Mouse (Mus musculus): ENCODE measurements around the gene Frmd4a. TPM values are rescaled to one million over a fixed set of nuclear protein-coding genes. Genes with fewer than 3 reads are reported as not detected.

The Frmd4a gene
- total RNA-seq, 1 experiment = 9.3 TPM

DNA sequence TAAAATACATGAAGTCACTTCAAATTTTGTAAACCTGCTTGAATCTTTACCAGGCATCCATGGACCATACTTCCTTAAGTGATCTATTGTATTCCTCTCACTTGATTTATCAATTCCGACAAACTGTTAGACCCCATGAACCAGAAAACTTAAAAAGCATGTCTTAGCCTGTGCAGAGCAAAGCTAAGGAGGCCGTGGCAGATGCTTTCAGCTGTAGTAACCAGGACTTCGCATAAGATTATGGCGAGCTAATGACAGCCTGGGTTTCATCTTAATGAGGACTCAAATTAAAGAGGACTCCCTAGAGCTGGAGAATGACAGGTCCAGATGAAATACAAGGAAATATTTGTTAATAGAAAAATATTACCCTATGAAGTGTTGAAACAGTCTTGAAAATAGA lies 139.9 kb downstream of the Frmd4a start:
- Histone ChIP-seq H3K4me1 (ENCODE audit: control insufficient read depth in 2 of 2, insufficient read depth in 2 of 2, low read length in 2 of 2, poor library complexity in 1 of 2) (no peaks in the 10 kb centered on the region), H3K9ac (ENCODE audit: insufficient read depth, low read depth, low read length, poor library complexity, severe bottlenecking) (no peak overlapping the region), H3K36me3 (ENCODE audit: control insufficient read depth, insufficient read depth, low read length, poor library complexity, severe bottlenecking) (no peaks in the 10 kb centered on the region), H3K4me3 (ENCODE audit: insufficient read depth in 1 of 2, low read depth in 1 of 2, low read length in 2 of 2, poor library complexity in 1 of 2, severe bottlenecking in 1 of 2) (no peak overlapping the region), H3K27ac (ENCODE audit: insufficient read depth, low read depth, low read length, poor library complexity, severe bottlenecking) (no peak overlapping the region), H3K9me3 (ENCODE audit: control insufficient read depth, insufficient read depth, low read depth, low read length) (no peaks in the 10 kb centered on the region)
- TF ChIP-seq ZC3H11A (IDR thresholded peaks at IDR 0.05; ENCODE audit: borderline replicate concordance, low read depth, low read length) (no peak), HCFC1 (IDR thresholded peaks at IDR 0.05; ENCODE audit: borderline replicate concordance, insufficient read depth, low read length) (no peak), ZNF384 (IDR thresholded peaks at IDR 0.05; ENCODE audit: low read depth, low read length) (no peak), CHD2 (IDR thresholded peaks at IDR 0.05; ENCODE audit: low read depth, low read length) (no peak), MAFK (IDR thresholded peaks at IDR 0.05; ENCODE audit: insufficient read depth, low read depth, low read length) (no peak)
- DNase-seq (ENCODE audit: low read depth, low spot score) = no peak
- in situ Hi-C loops (cut with MboI; ENCODE audit: low sequenced_read_pairs in 2 of 2, unreplicated experiment in 2 of 2) = no loop called here

DNA sequence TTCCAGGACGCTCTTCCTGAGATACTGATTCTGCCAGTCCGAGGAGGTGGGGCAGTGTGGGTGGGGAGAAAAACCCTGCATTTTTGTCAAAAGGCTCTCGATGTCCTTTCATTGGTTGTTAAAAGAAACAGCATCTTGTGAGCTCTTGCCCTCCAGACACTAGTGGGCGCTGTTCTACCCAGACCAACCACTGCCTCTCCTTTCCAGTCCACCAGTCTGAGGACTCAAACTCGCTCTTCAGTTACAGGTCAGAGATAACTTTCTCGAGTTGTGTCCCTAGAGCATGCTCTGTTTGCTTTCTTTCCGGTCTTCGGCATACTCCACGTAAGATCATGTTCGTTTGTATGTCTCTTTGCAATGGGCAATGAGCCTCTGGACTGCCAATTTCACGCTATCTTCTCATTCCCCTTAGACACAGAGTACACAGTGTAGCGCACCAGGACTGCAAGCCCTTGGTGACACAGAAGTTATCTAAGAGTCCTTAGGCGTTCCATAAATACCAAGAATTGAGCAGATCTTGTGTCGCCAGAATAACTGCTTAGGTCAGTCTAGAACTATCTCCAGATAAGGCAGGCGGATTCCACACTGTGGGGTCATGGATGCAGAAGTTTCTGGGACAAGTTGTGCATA lies 142.2 kb downstream of the Frmd4a start:
- Histone ChIP-seq H3K9ac (ENCODE audit: insufficient read depth, low read depth, low read length, poor library complexity, severe bottlenecking) (no peak overlapping the region), H3K27ac (ENCODE audit: insufficient read depth, low read depth, low read length, poor library complexity, severe bottlenecking) (no peak overlapping the region), H3K9me3 (ENCODE audit: control insufficient read depth, insufficient read depth, low read depth, low read length) (no peaks in the 10 kb centered on the region), H3K4me3 (ENCODE audit: insufficient read depth in 1 of 2, low read depth in 1 of 2, low read length in 2 of 2, poor library complexity in 1 of 2, severe bottlenecking in 1 of 2) (peak overlapping the region in 1 of 2 experiments; percentile 30; a peak in 1 of 4 replicates), H3K36me3 (ENCODE audit: control insufficient read depth, insufficient read depth, low read length, poor library complexity, severe bottlenecking) (no peaks in the 10 kb centered on the region), H3K4me1 (ENCODE audit: control insufficient read depth in 2 of 2, insufficient read depth in 2 of 2, low read length in 2 of 2, poor library complexity in 1 of 2) (no peaks in the 10 kb centered on the region)
- in situ Hi-C loops (cut with MboI; ENCODE audit: low sequenced_read_pairs in 2 of 2, unreplicated experiment in 2 of 2) = no loop called here
- no peak for TF ChIP-seq MAFK (IDR thresholded peaks at IDR 0.05; ENCODE audit: insufficient read depth, low read depth, low read length)
- no peak for TF ChIP-seq CHD2 (IDR thresholded peaks at IDR 0.05; ENCODE audit: low read depth, low read length)
- peak; percentile 26; the same call in 1 of the 2 replicates for TF ChIP-seq ZC3H11A (IDR thresholded peaks at IDR 0.05; ENCODE audit: borderline replicate concordance, low read depth, low read length)
- no peak for TF ChIP-seq HCFC1 (IDR thresholded peaks at IDR 0.05; ENCODE audit: borderline replicate concordance, insufficient read depth, low read length)
- DNase-seq (ENCODE audit: low read depth, low spot score) = peak; percentile 47

DNA sequence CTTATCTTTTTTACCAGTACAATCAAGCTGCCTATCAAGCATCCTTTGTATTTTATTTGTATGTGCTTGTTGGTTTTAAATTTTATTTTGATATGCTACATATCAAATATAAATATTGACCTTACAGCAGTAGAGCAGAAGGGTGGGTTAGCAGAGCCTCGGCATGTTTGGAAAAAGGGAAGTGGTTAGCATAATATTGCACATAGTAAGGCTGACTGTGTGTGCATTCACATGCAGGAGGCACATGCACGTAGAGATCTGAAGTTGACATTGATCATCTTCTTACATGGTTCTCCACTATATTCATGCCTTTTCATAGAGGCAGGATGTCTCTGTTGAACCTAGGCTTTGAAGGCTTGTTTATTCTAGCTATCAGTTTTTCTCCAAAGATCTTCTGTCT lies 148.7 kb downstream of the Frmd4a start:
- Histone ChIP-seq H3K4me1 (ENCODE audit: control insufficient read depth in 2 of 2, insufficient read depth in 2 of 2, low read length in 2 of 2, poor library complexity in 1 of 2) (no peaks in the 10 kb centered on the region), H3K36me3 (ENCODE audit: control insufficient read depth, insufficient read depth, low read length, poor library complexity, severe bottlenecking) (no peaks in the 10 kb centered on the region), H3K27ac (ENCODE audit: insufficient read depth, low read depth, low read length, poor library complexity, severe bottlenecking) (no peak overlapping the region), H3K4me3 (ENCODE audit: insufficient read depth in 1 of 2, low read depth in 1 of 2, low read length in 2 of 2, poor library complexity in 1 of 2, severe bottlenecking in 1 of 2) (no peak overlapping the region), H3K9me3 (ENCODE audit: control insufficient read depth, insufficient read depth, low read depth, low read length) (no peaks in the 10 kb centered on the region), H3K9ac (ENCODE audit: insufficient read depth, low read depth, low read length, poor library complexity, severe bottlenecking) (no peak overlapping the region)
- TF ChIP-seq ZC3H11A (IDR thresholded peaks at IDR 0.05; ENCODE audit: borderline replicate concordance, low read depth, low read length) (no peak), MAFK (IDR thresholded peaks at IDR 0.05; ENCODE audit: insufficient read depth, low read depth, low read length) (no peak), HCFC1 (IDR thresholded peaks at IDR 0.05; ENCODE audit: borderline replicate concordance, insufficient read depth, low read length) (no peak), ZNF384 (IDR thresholded peaks at IDR 0.05; ENCODE audit: low read depth, low read length) (no peak), CHD2 (IDR thresholded peaks at IDR 0.05; ENCODE audit: low read depth, low read length) (no peak)
- in situ Hi-C loops (cut with MboI; ENCODE audit: low sequenced_read_pairs in 2 of 2, unreplicated experiment in 2 of 2) = no loop called here
- DNase-seq (ENCODE audit: low read depth, low spot score) = no peak

DNA sequence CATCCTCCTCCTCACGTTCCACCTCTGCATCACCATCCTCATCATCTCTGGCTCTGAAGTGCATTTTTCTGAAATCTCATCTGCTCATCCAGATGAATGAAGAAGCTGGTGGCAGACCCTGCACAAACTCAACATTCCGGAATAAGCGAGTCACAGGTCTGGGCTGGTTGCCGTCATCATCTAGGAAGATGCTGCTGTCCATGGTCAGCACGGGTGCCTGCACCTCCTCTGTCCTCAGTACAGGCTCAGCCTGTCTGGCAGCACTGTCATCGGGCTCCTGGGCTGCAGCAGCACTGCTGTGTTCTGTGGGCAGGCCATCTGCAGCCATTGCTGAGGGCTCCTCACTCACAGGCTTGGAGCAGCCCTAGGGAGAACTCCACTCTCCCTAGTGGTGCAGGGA lies 149.6 kb downstream of the Frmd4a start:
- in situ Hi-C loops (cut with MboI; ENCODE audit: low sequenced_read_pairs in 2 of 2, unreplicated experiment in 2 of 2) = no loop called here
- Histone ChIP-seq H3K27ac (ENCODE audit: insufficient read depth, low read depth, low read length, poor library complexity, severe bottlenecking) (no peak overlapping the region), H3K9ac (ENCODE audit: insufficient read depth, low read depth, low read length, poor library complexity, severe bottlenecking) (no peak overlapping the region), H3K36me3 (ENCODE audit: control insufficient read depth, insufficient read depth, low read length, poor library complexity, severe bottlenecking) (no peaks in the 10 kb centered on the region), H3K9me3 (ENCODE audit: control insufficient read depth, insufficient read depth, low read depth, low read length) (no peaks in the 10 kb centered on the region), H3K4me1 (ENCODE audit: control insufficient read depth in 2 of 2, insufficient read depth in 2 of 2, low read length in 2 of 2, poor library complexity in 1 of 2) (no peaks in the 10 kb centered on the region), H3K4me3 (ENCODE audit: insufficient read depth in 1 of 2, low read depth in 1 of 2, low read length in 2 of 2, poor library complexity in 1 of 2, severe bottlenecking in 1 of 2) (no peak overlapping the region)
- no peak for DNase-seq (ENCODE audit: low read depth, low spot score)
- TF ChIP-seq ZNF384 (IDR thresholded peaks at IDR 0.05; ENCODE audit: low read depth, low read length) (no peak), CHD2 (IDR thresholded peaks at IDR 0.05; ENCODE audit: low read depth, low read length) (no peak), HCFC1 (IDR thresholded peaks at IDR 0.05; ENCODE audit: borderline replicate concordance, insufficient read depth, low read length) (no peak), MAFK (IDR thresholded peaks at IDR 0.05; ENCODE audit: insufficient read depth, low read depth, low read length) (no peak), ZC3H11A (IDR thresholded peaks at IDR 0.05; ENCODE audit: borderline replicate concordance, low read depth, low read length) (no peak)

Measured in ES-E14 (cell line).